Mouse (Mus musculus): ENCODE measurements around the gene Ccdc87. TPM values are rescaled to one million over a fixed set of nuclear protein-coding genes. Genes with fewer than 3 reads are reported as not detected.
"Not testable (repeated sequence)": the region's sequence is repeated elsewhere in the genome, so short reads cannot be mapped to it uniquely, and the experiment has no call there.

Ccdc87 gene
- polyA plus RNA-seq, 1 experiment: 2.0 TPM

DNA sequence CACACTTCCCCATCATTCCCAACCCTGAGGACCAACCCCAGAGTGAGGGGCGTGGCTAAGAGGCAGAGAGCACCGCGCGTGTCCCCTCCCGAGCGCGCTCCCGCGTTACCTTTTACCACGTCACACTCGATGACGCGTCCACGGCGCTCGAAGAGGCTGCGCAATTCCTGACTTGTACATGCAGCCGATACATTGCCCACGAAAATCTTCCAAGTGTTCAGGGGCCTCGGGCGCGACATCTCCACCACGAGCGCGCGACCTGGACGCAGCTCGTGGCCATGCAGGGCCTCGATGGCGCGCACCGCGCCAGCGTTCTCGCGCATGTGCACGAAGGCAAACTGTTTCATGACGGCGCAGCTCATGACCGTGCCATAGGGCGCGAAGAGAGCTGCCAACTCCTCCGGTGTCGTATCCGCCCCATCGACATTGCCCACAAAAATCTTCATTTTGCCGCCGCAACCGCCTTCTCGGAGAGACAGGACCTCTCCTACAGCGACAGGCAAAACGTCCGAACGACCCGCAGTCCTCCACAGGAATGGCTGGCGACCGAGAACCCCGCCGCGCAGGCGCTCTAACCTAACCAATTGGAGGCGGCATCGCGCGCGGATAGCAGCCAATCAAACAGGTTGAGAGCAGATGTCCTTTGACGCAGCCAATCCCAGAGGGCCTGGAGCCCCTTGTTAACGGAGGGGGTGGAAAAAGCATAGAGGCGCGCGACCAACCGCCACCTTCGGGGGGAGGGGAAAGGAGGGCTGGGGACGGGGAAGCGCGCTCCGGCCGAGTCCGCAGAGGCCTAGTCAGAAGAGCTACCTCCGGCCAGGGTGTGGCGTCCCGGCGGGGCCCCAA lies 27.9 kb upstream of the Ccdc87 start, which contains the start of the genes Gm21992 and Rbm14:
TSS of gene Gm21992 (minus strand) at position 550 of the 846 bp plus-strand sequence.
TSS of gene Rbm14 (minus strand) at position 572 of the 846 bp plus-strand sequence.
- H3K27ac ChIP-seq (ENCODE audit: insufficient read depth, low read length): peak within 1 kb of the TSS; percentile 91
- TF ChIP-seq CTCF (IDR thresholded peaks at IDR 0.05; ENCODE audit: extremely low read depth, insufficient read depth, low read length) (no peak), POLR2A (IDR thresholded peaks at IDR 0.05; ENCODE audit: extremely low read depth, insufficient read depth, low read length) (peak; percentile 97)
- peaks cover 6% of the 10 kb centered on the region for H3K4me1 ChIP-seq (ENCODE audit: control insufficient read depth, insufficient read depth, low read length)
- peak within 1 kb of the TSS; percentile 76 for H3K4me3 ChIP-seq (ENCODE audit: insufficient read depth, low read length)

DNA sequence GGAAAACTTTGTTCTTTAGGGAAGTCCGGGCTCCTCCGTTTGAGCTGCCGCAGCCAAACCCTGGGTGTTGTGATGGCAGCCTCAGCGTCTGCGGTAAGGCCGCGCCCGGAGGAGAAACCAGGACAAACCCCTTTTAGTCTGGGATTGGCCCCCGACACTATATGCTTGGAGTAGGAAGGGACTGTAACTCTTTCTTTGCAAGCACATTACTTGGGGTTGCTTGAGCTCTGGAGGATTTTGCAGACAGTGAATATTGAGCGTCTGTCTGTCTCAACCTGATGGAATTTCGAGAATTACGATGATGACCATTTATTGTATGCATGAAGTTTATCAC lies 27.3 kb upstream of the Ccdc87 start:
- TF ChIP-seq CTCF (IDR thresholded peaks at IDR 0.05; ENCODE audit: extremely low read depth, insufficient read depth, low read length) (no peak), POLR2A (IDR thresholded peaks at IDR 0.05; ENCODE audit: extremely low read depth, insufficient read depth, low read length) (no peak)
- Histone ChIP-seq H3K27ac (ENCODE audit: insufficient read depth, low read length) (peak overlapping the region; percentile 75), H3K4me1 (ENCODE audit: control insufficient read depth, insufficient read depth, low read length) (peaks cover 6% of the 10 kb centered on the region), H3K4me3 (ENCODE audit: insufficient read depth, low read length) (peak overlapping the region; percentile 76)

DNA sequence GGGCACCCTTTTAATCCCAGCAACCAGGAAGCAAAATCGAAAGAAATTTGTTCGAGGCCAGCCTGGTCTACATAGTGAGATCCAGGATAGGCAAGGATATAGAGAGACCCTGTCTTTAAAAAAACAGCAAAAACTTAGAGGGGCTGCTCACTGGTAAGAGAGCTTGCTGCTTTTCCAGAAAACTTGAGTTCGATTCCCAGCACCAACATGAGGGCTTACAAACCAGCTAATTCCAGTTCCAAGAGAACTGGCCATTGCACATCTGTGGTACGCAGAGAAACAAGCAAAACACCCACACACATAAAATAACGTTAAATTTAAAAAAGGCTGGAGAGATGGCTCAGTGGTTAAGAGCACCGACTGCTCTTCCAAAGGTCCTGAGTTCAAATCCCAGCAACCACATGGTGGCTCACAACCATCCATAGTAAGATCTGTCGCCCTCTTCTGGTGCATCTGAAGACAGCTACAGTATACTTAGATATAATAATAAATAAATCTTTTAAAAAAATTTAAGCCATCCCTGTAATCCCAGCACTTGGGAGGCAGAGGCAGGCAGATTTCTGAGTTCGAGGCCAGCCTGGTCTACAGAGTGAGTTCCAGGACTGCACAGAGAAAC lies 26.7 kb upstream of the Ccdc87 start:
- H3K27ac ChIP-seq (ENCODE audit: insufficient read depth, low read length): peak overlapping the region; percentile 75; the same call in 1 of the 2 replicates

DNA sequence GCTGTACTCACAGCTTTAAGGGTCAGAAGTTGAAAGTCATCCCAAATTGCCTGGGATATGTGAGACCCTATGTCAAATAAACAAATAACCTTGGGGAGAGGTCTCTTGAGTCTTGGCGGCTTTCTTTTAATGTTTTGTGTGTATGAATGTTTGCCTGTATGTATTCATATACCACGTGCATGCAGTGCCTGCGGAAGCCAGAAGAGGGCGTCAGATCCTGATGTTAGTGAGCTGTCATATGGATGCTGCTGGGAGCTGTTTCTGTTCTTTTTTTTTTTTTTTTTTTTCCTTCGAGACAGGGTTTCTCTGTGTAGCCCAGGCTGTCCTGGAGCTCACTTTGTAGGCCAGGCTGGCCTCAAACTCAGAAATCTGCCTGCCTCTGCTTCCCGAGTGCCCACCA lies 26.2 kb upstream of the Ccdc87 start:
- no peak overlapping the region for H3K4me3 ChIP-seq (ENCODE audit: insufficient read depth, low read length)
- peaks cover 5% of the 10 kb centered on the region for H3K4me1 ChIP-seq (ENCODE audit: control insufficient read depth, insufficient read depth, low read length)
- H3K27ac ChIP-seq (ENCODE audit: insufficient read depth, low read length): no peak overlapping the region
- TF ChIP-seq POLR2A (IDR thresholded peaks at IDR 0.05; ENCODE audit: extremely low read depth, insufficient read depth, low read length): no peak
- no peak for TF ChIP-seq CTCF (IDR thresholded peaks at IDR 0.05; ENCODE audit: extremely low read depth, insufficient read depth, low read length)

More for the DNA sequence above, 26.7 kb upstream of the Ccdc87 start:
- H3K4me3 ChIP-seq (ENCODE audit: insufficient read depth, low read length): peak overlapping the region; percentile 76
- H3K4me1 ChIP-seq (ENCODE audit: control insufficient read depth, insufficient read depth, low read length): not testable (repeated sequence)

DNA sequence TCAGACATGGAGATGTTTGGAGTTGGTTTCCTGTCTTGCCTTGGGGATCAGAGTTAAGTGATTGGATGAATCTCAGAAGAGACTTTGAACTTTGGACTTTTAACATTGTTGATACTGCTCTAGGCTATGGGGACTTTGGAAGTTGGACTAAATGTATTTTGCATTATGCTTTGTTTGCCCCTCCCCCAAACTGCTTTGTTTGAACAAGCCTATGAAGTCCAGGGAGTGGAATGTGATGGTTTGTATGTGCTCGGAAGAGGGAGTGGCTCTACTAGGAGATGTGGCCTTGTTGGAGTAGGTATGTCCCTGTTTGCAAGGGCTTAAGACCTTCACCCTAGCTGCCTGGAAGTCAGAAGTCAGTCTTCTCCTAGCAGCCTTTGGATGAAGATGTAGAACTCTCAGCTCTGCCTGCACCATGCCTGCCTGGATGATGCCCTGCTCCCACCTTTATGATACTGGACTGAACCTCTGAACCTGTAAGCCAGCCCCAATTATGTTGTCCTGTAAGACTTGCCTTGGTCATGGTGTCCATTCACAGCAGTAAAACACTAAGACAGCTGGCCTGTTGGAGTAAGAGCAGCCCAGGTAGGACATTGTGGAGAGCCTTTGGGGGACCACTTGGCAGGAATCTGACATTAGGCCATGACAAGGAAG lies 21.9 kb upstream of the Ccdc87 start:
- TF ChIP-seq CTCF (IDR thresholded peaks at IDR 0.05; ENCODE audit: extremely low read depth, insufficient read depth, low read length) (no peak), POLR2A (IDR thresholded peaks at IDR 0.05; ENCODE audit: extremely low read depth, insufficient read depth, low read length) (no peak)
- Histone ChIP-seq H3K4me3 (ENCODE audit: insufficient read depth, low read length) (no peak overlapping the region), H3K27ac (ENCODE audit: insufficient read depth, low read length) (no peak overlapping the region), H3K4me1 (ENCODE audit: control insufficient read depth, insufficient read depth, low read length) (no peaks in the 10 kb centered on the region)

DNA sequence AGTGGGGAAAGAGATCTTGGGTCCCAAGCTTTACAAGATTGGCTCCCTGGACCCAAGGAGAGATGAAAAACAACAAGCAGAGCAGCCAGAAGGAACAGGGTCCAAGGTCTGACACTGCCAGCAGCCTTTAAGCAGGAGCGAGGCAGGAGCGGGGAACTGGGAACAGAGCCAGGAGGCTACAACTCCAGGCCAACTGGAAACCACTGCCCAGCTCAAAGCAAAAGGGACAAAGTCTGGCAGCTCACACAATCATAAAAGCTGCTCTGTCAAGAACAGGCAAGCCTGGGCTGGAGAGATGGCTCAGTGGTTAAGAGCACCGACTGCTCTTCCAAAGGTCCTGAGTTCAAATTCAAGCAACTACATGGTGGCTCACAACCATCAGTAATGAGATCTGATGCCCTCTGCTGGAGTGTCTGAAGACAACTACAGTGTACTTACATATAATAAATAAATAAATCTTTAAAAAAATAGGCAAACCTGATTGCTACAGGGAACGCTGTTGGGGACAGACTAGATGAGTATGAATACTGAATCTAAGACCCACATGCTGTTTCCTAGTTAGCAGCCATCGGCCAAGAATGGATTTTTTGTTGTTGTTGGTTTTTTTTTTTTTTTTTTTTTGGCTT lies 18.4 kb upstream of the Ccdc87 start:
- no peak overlapping the region for H3K4me3 ChIP-seq (ENCODE audit: insufficient read depth, low read length)
- no peaks in the 10 kb centered on the region for H3K4me1 ChIP-seq (ENCODE audit: control insufficient read depth, insufficient read depth, low read length)
- no peak overlapping the region for H3K27ac ChIP-seq (ENCODE audit: insufficient read depth, low read length)
- TF ChIP-seq CTCF (IDR thresholded peaks at IDR 0.05; ENCODE audit: extremely low read depth, insufficient read depth, low read length) (no peak), POLR2A (IDR thresholded peaks at IDR 0.05; ENCODE audit: extremely low read depth, insufficient read depth, low read length) (no peak)

DNA sequence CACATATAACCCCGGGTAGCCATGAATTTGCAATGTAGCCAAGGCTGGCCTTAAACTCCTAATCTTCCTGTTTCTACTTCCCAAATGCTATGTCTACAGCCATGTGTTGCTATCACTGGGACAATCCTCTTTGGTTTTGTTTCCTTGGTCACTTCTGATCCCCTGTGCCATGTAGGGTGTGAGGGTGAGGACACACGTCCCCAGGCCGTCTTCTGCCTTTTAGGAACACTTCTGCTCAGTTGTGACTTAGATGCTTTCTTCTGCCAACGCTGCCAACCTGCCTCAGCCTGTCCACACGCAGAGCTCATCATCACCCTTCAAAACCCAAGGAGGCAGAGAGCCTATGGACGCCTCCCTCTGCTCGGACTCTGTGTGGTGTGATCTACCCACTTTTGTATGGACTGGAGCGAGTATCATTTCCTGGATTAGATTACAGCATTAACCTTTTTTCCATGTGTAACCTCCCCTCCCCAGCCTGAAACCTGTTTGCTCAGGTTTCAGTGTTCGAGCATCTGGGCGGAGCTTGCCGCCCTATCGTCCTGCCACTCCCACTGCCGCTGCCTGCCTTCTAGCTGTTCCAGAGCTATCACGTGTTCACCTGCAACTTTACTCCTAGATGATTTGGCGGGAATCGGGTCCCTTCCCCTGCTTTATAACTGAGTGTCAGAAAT lies 10.6 kb upstream of the Ccdc87 start:
- no peaks in the 10 kb centered on the region for H3K4me1 ChIP-seq (ENCODE audit: control insufficient read depth, insufficient read depth, low read length)
- no peak overlapping the region for H3K4me3 ChIP-seq (ENCODE audit: insufficient read depth, low read length)
- no peak for TF ChIP-seq CTCF (IDR thresholded peaks at IDR 0.05; ENCODE audit: extremely low read depth, insufficient read depth, low read length)
- no peak for TF ChIP-seq POLR2A (IDR thresholded peaks at IDR 0.05; ENCODE audit: extremely low read depth, insufficient read depth, low read length)

DNA sequence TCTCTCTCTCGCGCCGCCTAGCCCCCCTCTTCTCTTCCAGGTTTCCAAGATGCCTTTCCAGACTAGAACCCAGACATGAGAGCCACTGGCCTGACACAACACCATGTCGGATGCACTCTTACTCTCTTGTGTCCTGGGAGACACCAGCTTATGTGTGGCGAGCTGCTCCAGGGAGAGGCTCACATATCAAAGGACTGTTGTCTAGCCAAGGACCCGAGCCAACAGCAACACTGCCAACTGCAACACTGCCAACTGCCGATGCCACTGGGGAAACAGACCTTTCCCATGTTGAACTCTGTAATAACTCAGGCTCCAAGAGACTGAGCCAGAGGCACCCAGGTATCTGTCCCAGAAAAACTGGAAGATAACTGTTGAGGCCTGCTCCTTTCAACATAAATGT lies 10.0 kb upstream of the Ccdc87 start:
- Histone ChIP-seq H3K4me3 (ENCODE audit: insufficient read depth, low read length) (no peak overlapping the region), H3K27ac (ENCODE audit: insufficient read depth, low read length) (no peak overlapping the region), H3K4me1 (ENCODE audit: control insufficient read depth, insufficient read depth, low read length) (no peaks in the 10 kb centered on the region)
- TF ChIP-seq CTCF (IDR thresholded peaks at IDR 0.05; ENCODE audit: extremely low read depth, insufficient read depth, low read length) (no peak), POLR2A (IDR thresholded peaks at IDR 0.05; ENCODE audit: extremely low read depth, insufficient read depth, low read length) (no peak)

More for the DNA sequence above, 10.6 kb upstream of the Ccdc87 start:
- H3K27ac ChIP-seq (ENCODE audit: insufficient read depth, low read length): no peak overlapping the region

DNA sequence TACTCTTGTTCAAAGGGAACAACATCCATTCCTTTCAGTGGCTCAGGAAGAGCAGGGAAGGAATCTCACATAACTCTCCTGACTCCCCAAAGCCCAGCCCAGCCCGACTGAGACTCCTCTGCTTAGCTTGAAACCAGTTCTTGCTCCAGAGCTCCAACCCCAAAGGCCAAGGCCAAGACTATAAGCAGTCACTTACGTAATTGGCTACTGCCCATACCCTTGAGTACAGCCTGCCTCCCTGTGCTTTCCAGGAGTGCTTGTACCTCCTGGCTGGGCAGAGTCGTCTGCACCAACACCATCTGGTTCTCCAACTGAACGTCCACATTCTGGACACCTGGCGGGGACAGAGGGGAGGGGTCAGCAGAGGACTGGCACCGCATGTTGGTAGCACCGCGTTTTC lies 5.2 kb upstream of the Ccdc87 start:
- H3K27ac ChIP-seq (ENCODE audit: insufficient read depth, low read length): no peak overlapping the region
- no peak overlapping the region for H3K4me3 ChIP-seq (ENCODE audit: insufficient read depth, low read length)
- no peaks in the 10 kb centered on the region; the same call in 1 of the 2 replicates for H3K4me1 ChIP-seq (ENCODE audit: control insufficient read depth, insufficient read depth, low read length)
- TF ChIP-seq CTCF (IDR thresholded peaks at IDR 0.05; ENCODE audit: extremely low read depth, insufficient read depth, low read length): no peak

Measured in cortical plate, adult 2 months (tissue).